Mouse (Mus musculus) liver, embryonic 14.5 days (tissue): Measurements from ENCODE around the gene Erv3. TPM values are rescaled to one million over a fixed set of nuclear protein-coding genes. Genes with fewer than 3 reads are reported as not detected.

Experiments
- ATAC-seq: fragments of 200-750 bp; cut with Nextera tagmentation; 2 replicates; pipeline ENCODE4 v1.8.0; 2017; ENCODE audit warnings: moderate number of reproducible peaks, mild to moderate bottlenecking, moderate library complexity; ENCODE audit not compliant: insufficient read depth
- DNase-seq, 3 experiments: peaks; one replicate each; pipeline ENCODE4 v3.0.0-alpha.2; 2012 to 2013; ENCODE audit warnings: low read depth in 3 of 3, low spot score in 3 of 3
- H3K27ac ChIP-seq: fragments of 300-500 bp; sonication (generic); 2 replicates; pipeline ENCODE4 v1.5.1; 2014; ENCODE audit warnings: moderate library complexity, mild to moderate bottlenecking, control low read depth, inconsistent platforms
- H3K27me3 ChIP-seq: fragments of 300-500 bp; sonication (generic); 2 replicates; pipeline ENCODE4 v1.6.1; 2014; ENCODE audit warnings: mild to moderate bottlenecking, low read length, moderate library complexity; ENCODE audit not compliant: control insufficient read depth, insufficient read depth
- H3K36me3 ChIP-seq: fragments of 300-500 bp; sonication (generic); replicated peaks from 2 replicates; pipeline ENCODE4 v1.6.1; 2014; ENCODE audit warnings: low read depth; ENCODE audit not compliant: control insufficient read depth, insufficient read depth
- H3K4me1 ChIP-seq, 2 experiments: fragments of 200-500 bp in 1 of 2; fragments of 300-500 bp in 1 of 2; sonication (generic) in 1 of 2; replicated peaks; 2 replicates each; pipeline ENCODE4 v1.6.1; 2012 to 2014; ENCODE audit warnings: antibody characterized with exemption in 1 of 2, inconsistent platforms in 1 of 2, low read length in 1 of 2; ENCODE audit not compliant: control insufficient read depth in 2 of 2, insufficient read depth in 2 of 2
- H3K4me2 ChIP-seq: fragments of 300-500 bp; sonication (generic); 2 replicates; pipeline ENCODE4 v1.6.1; 2014; ENCODE audit warnings: low read depth, mild to moderate bottlenecking, control low read depth, moderate library complexity
- H3K4me3 ChIP-seq, 2 experiments: fragments of 200-500 bp in 1 of 2; fragments of 300-500 bp in 1 of 2; sonication (generic) in 1 of 2; 2 replicates each; pipeline ENCODE4 v1.5.1; 2012 to 2014; ENCODE audit warnings: low read depth in 2 of 2, low read length in 2 of 2, mild to moderate bottlenecking in 2 of 2, control low read depth in 1 of 2, inconsistent platforms in 1 of 2, moderate library complexity in 1 of 2; ENCODE audit not compliant: insufficient read depth in 1 of 2
- H3K9ac ChIP-seq: fragments of 300-500 bp; sonication (generic); replicated peaks from 2 replicates; pipeline ENCODE4 v1.6.1; 2014; ENCODE audit warnings: mild to moderate bottlenecking, control low read depth, moderate library complexity
- H3K9me3 ChIP-seq: fragments of 300-500 bp; sonication (generic); 2 replicates; pipeline ENCODE4 v1.6.1; 2016; ENCODE audit warnings: low read length, mixed read lengths; ENCODE audit not compliant: control insufficient read depth
- CTCF ChIP-seq: IDR thresholded peaks from 2 replicates; pipeline ENCODE4 v1.5.1; 2016; ENCODE audit warnings: antibody characterized with exemption, low read depth, control low read depth
- EP300 ChIP-seq: IDR thresholded peaks from 2 replicates; pipeline ENCODE4 v1.6.1; 2016; ENCODE audit warnings: antibody characterized with exemption, low read depth
- WGBS: fragments of 180-500 bp; shearing (Covaris S2); extraction: QIAGEN DNeasy Blood & Tissue Kit; methylation state at CpG from one replicate; pipeline ENCODE4 v1.1.7; 2014; ENCODE audit not compliant: insufficient replicate concordance; 5-methylcytosine and 5-hydroxymethylcytosine counted together
- polyA plus RNA-seq, 2 experiments: library from polyadenylated mRNA; depleted of rRNA in 1 of 2; stranded (reverse) in 1 of 2; unstranded in 1 of 2; fragments of >200 nt; fragmentation: Nextera tagmentation in 1 of 2; extraction: Ambion mirVana in 1 of 2; gene quantifications; 2 replicates each; pipeline versions ENCODE4 v1.2.1 to v1.2.3; 2012 to 2014

Erv3 gene
- polyA plus RNA-seq (2012; rRNA removed) (0.01 and 0.02 TPM in 2 replicates), polyA plus RNA-seq (2014; fragmentation: Nextera tagmentation; extraction: Ambion mirVana) (not detected in 2 replicates)

DNA sequence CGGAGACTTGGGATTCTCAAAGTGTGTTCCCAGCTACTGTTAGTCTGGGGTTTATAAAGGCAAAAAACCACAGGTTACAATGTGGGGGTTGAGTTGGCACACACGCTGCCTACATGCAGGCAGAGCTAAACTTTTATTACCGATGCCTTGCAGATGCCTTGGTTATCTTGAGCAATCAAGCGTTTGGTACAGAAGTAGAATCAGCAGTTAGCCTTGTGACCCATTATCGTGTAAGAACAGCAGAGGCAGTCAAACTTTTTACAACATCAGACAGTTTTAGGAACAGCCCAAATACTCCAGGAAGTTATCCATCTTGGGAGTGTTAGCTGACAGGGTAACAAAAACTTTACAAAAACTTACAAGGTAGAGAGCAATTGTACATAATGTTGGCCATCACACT lies at the start of gene Erv3:
TSS of gene Erv3 (minus strand) at position 27 of the 400 bp plus-strand sequence.
- Histone ChIP-seq H3K9me3 (no peaks in the 10 kb centered on the region), H3K9ac (no peak within 1 kb of the TSS), H3K27ac (no peak within 1 kb of the TSS), H3K27me3 (no peaks in the 10 kb centered on the region), H3K4me2 (no peak within 1 kb of the TSS), H3K4me3 (no peak within 1 kb of the TSS), H3K36me3 (no peaks in the 10 kb centered on the region), H3K4me1 (peaks cover 8 to 12% of the 10 kb centered on the region in 2 experiments; a peak in 3 of 4 replicates)
- 48% methylated on average over 5 of the region's 5 CpGs for WGBS
- TF ChIP-seq EP300 (no peak), CTCF (no peak)
- ATAC-seq = no peak
- DNase-seq = no peak

DNA sequence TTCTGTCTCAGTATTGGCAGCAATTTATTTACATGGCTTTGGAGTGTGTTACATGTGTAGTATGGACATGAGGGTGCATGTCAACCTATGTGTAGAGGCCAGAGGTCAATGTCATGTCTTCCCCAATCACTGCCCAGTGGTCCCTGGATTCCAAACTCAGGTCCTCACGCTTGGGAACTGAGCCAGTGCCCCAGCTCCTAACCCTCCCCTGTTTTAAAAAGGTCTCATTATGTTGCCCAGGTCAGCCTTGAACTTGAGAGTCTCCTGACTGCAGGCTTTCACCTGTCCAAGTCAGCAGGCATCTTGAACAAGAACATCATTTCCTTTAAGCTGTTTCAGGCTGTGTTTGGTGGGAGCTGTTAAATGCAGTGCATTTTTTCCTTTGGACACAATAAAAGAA lies 49.4 kb upstream of the Erv3 start:
- DNase-seq (no peak), ATAC-seq (no peak)
- peak overlapping the region; percentile 72 for H3K27ac ChIP-seq
- 0 out of 2 replicates have a peak, but pooled peaks cover 2% of the 10 kb centered on the region for H3K36me3 ChIP-seq
- no peaks in the 10 kb centered on the region for H3K27me3 ChIP-seq
- H3K4me3 ChIP-seq = peak overlapping the region in 1 of 2 experiments; percentile 96; a peak in 1 of 4 replicates
- TF ChIP-seq CTCF = no peak
- no peak for TF ChIP-seq EP300
- 94% methylated on average over 1 of the region's 1 CpGs for whole genome bisulfite sequencing
- H3K9me3 ChIP-seq = no peaks in the 10 kb centered on the region
- H3K4me2 ChIP-seq = peak overlapping the region; percentile 81
- H3K9ac ChIP-seq = peak overlapping the region; percentile 61
- peaks cover 31 to 42% of the 10 kb centered on the region in 2 experiments for H3K4me1 ChIP-seq

DNA sequence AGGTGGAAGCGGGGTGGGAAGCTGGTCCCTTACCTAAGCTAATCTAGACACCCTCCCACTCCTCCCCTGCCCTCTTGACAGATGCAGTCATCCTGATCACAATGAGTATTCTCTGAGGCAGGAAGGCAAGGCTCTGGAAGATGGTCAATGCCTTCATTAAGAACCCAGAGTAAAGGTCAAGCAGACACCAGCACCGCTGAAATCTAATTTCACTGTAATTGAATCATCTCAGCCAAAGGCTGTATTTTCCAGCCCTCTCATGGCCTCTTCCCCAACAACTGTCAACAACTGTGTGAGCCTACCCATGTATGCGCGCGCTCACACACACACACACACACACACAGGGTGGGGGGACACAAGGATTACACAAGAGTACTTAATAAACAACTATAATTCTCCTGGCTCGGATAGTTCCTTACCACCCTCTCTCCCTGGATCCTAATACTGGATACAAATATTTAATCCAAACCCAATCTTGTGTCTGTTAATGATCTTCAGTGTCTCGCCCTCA lies 48.9 kb upstream of the Erv3 start:
- ATAC-seq = no peak
- H3K36me3 ChIP-seq = 0 out of 2 replicates have a peak, but pooled peaks cover 2% of the 10 kb centered on the region
- no peak for TF ChIP-seq CTCF
- TF ChIP-seq EP300 = no peak
- no peaks in the 10 kb centered on the region for H3K9me3 ChIP-seq
- H3K9ac ChIP-seq = no peak overlapping the region
- H3K4me2 ChIP-seq = no peak overlapping the region
- 90% methylated on average over 7 of the region's 7 CpGs for WGBS
- DNase-seq = no peak
- H3K4me3 ChIP-seq = no peak overlapping the region
- peaks cover 34 to 45% of the 10 kb centered on the region in 2 experiments for H3K4me1 ChIP-seq
- no peaks in the 10 kb centered on the region for H3K27me3 ChIP-seq
- no peak overlapping the region for H3K27ac ChIP-seq

DNA sequence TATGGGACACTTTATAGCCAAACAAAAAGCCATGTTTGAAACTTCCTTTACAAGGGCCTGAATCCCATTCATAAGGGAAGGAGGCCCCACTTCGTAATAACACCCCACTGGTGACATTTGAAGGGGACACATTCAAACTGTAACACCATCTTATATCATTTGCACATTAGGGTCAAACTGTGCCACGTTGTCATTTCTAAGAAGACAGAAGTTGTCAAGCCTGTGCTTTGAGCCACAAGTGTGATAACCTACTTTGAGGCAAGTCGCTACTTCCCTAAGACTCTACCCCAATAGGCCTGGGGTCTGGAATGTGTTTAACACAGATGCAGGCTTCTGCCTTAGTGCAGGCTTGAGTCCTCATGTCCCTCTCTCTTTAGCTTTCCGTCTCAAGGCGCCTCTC lies 47.8 kb upstream of the Erv3 start:
- ATAC-seq (no peak), DNase-seq (no peak)
- H3K4me1 ChIP-seq = peaks cover 34 to 49% of the 10 kb centered on the region in 2 experiments
- H3K9me3 ChIP-seq = no peaks in the 10 kb centered on the region
- WGBS = 67% methylated on average over 5 of the region's 5 CpGs
- H3K9ac ChIP-seq = no peak overlapping the region
- H3K27me3 ChIP-seq = no peaks in the 10 kb centered on the region
- no peak overlapping the region for H3K4me3 ChIP-seq
- no peaks in the 10 kb centered on the region for H3K36me3 ChIP-seq
- no peak overlapping the region for H3K27ac ChIP-seq
- no peak overlapping the region for H3K4me2 ChIP-seq
- no peak for TF ChIP-seq CTCF
- no peak for TF ChIP-seq EP300

DNA sequence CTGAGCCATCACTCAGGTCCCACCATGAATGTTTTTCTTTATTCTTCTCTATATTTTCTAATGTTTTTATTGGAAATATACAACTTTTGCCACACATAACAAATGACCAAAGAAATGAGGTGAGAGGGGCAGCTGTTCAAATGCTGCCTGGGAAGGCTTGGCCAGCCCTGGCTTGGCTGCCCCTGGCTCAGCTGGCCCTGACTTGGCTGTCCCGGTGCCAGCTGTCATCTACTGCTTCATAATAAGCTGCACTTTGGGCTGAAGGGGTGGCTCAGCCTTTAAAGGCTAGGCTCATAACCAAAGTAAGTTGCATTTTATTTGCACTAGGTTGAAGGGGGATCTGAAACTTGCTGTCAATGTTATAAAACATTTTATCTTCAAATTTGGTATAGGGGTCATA lies 47.3 kb upstream of the Erv3 start:
- ATAC-seq (no peak), DNase-seq (no peak)
- Histone ChIP-seq H3K4me3 (no peak overlapping the region), H3K36me3 (no peaks in the 10 kb centered on the region), H3K4me2 (no peak overlapping the region), H3K4me1 (peaks cover 34 to 49% of the 10 kb centered on the region in 2 experiments), H3K27me3 (no peaks in the 10 kb centered on the region), H3K9ac (no peak overlapping the region), H3K9me3 (no peaks in the 10 kb centered on the region), H3K27ac (no peak overlapping the region)
- 58% methylated on average over 1 of the region's 1 CpGs for WGBS
- TF ChIP-seq EP300 = no peak
- no peak for TF ChIP-seq CTCF
